Mouse (Mus musculus) T-helper 17 cell (primary cell): ENCODE measurements around the gene Glo1.

ENCODE experiments used
- in situ Hi-C, 2 experiments: fragments of 300-600 bp; cut with MboI, MseI; formaldehyde crosslinking; loops; 1 replicate in 1 of 2; 2 replicates in 1 of 2; pipeline ENCODE4 v1.15.1; 2025; ENCODE audit warnings: high pct_unique_total_duplicates in 2 of 2

Glo1 gene

DNA sequence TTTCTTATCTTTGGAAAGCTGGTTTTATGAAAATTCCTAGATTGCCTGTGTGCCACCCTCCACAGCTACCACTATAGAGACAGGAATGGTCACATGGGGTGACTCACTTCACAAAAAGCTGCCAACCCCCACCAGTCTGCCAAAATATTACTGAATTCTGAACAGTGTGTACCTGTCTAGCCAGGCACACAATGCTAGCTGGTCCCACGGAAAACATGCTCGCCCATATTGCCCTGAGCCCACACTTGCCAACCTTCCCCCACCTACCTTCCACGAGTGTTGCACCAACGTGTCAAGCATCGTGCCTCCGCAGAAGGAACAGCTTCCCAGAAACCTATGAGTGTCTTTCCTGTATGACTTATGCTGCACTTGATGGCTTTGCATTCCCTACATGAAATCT, 45.5 kb downstream of the Glo1 start:
- in situ Hi-C loops: no loop called here

DNA sequence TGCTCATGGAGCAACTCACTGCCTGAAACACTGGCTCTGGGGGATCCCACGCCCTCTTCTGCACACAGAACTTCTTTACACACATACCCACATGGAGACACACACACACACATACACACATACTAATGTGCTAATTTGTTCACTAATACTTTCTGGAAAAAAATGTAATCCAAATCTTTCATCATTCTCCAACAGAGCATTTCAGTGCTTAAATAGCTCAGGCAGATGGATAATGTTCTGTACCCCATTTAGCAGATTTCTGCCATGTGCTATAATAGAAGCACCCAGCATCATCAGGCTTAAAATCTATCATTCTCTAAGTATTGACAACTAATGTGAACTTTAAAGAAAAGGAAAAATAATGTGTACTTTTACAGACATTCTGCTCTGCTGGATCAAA, 45.9 kb downstream of the Glo1 start:
- in situ Hi-C loops: no loop called here

DNA sequence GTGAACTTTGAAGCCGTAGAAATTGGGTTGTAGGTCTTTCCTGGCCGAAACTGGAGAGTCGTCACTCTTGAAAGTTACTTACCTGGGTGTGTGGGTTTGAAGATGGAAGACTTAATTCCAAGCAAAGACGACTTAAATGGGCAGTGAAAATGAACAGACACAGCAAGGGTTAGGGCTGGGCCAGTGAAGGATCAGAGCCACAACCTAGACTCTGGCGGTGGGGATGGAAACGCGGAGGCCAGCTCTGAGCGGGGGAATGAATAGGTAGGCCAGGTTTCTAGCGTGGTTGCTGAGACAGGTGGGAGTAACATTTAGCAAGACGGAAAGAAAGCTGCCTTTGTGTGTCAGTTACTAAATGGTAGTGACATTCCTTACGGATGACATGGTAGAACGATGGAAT, 49.7 kb downstream of the Glo1 start:
- in situ Hi-C loops: loop anchor here in 1 of 2 experiments (10.0 kb wide), 1 partner anchor 1838 kb away; no protein-coding TSS in a partner anchor

DNA sequence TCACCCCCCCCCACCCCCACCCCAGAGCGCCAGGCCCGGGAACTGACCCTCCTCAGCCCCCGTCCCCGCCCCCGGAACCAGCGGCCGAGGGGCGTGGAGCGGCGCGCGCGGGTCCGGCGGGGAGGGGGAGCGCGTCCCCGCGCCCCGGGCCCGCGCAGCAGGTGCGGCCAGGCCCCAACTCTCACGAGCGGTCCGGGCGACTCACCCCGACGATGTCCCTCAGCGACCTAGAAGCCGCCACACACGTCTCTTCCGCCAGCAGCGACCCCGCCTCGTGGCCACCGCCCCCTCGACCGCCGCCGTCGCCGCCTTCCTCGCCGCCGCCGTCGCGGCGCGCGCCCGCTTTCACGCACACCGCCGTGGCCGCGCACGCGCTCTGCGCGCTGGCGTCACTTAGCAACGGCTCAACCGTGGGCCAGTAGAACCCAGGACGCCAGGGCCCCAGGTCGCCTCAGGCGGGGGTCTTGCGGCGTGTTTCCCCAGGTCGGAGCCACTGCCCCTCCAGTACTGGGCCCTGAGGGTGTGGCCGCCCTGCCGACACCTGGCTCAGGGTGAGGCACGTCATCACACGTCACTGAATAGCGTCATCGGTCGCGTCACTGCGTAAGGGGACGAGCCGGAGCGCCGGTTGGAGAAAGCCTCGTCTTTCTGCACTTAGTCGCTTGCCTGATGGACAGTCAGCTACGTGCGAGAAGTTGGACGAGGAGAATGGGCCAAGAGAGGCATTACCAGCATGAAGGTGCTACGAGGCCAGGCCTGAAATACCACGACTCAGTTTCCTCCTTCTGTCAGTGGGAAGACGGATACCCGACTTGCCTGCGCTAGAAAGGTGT, 50.5 kb downstream of the Glo1 start, which contains the start of gene Btbd9:
Gene Btbd9 (minus strand): TSS at position 548 of the 833 bp plus-strand sequence.
- in situ Hi-C loops: loop anchor here in 1 of 2 experiments (10.0 kb wide), 1 partner anchor 1839 kb away; no protein-coding TSS in a partner anchor

DNA sequence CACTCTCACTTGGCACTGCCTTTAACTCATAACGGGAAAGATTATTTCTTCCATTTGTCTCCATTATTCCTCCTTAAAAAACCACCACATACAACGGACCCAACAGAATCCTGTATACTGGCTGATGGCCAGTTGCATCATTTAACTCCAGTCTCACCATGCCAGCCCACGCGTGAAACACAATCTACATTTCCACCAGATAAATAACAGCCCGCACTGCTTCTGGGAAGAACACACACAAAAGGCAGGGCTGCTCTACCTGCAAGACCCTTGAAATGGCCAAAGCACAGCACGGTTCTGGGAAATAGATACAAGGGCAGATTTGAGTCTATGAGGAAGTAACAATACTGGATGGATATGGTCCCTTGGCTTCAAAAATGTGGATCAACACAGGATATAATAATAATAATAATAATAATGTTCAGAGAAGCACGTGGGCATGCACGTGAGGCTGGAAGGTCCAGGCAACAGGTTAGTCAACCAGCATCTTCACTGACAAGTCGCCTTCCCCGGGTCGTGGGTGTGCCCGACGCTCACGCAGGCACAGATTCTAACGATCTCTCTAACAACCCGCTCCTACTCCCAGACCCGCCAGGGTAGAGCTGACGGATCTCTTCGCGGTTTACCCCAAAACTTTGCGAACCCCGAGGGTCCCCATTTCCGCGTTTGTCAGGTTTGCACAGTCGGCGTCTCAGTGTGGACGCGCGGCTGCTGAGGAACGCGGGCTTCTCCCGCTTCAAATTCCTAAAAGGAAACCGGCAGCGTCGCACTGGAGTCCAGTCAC, 51.4 kb downstream of the Glo1 start:
- in situ Hi-C loops: loop anchor here in 1 of 2 experiments (10.0 kb wide), 1 partner anchor 1839 kb away; no protein-coding TSS in a partner anchor

DNA sequence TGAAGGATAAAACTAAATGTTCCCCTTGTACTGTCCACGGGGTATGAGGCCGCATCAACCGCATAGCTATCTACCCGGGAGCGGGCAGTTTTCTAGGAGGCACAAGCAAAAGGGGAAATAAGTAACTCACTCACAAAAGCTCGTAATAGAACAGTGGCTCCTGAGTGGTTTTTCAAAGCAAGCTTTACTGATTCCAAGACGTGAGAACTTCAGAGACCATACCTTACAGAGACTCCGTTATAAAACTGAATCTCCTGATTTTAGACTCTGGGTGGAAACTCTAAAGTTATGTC, 51.9 kb downstream of the Glo1 start:
- in situ Hi-C loops: loop anchor here in 1 of 2 experiments (10.0 kb wide), 1 partner anchor 1840 kb away; no protein-coding TSS in a partner anchor

DNA sequence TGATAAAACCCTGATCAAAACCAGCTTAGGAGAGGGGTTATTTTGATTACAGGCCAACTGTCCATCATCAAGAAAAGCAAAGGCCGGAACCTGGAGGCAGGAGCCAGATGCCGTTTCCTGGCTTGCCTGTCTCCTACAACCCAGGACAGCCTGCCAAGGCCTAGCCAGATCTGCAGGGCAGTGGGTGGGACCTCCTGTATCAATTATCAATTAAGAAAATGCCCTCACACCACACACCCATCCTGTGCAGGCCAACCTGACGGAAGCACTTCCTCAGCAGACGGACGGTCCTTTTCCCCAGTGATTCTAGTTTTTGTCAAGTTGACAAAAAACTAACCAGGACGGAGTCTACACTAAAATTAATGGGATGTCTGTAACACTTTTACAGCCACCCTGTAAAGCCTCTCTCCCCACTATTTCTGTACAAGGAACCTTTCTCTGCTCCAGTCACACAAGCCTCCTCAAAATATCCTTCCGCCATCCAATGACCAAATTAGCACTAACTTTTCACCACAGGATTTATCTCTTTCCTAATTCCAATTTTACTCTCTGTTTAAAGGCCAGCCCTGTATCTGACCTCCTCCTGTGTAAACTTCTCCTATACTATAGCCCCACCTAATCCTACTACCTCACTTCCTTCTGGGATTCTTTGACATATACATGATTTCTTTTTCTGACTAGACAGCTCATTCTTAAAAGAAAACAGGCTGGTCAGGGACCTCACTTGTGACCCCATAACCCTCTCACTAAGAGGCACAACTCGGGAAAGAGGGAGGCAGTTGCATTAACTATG, 52.5 kb downstream of the Glo1 start:
- in situ Hi-C loops: loop anchor here in 1 of 2 experiments (10.0 kb wide), 1 partner anchor 1841 kb away; no protein-coding TSS in a partner anchor

DNA sequence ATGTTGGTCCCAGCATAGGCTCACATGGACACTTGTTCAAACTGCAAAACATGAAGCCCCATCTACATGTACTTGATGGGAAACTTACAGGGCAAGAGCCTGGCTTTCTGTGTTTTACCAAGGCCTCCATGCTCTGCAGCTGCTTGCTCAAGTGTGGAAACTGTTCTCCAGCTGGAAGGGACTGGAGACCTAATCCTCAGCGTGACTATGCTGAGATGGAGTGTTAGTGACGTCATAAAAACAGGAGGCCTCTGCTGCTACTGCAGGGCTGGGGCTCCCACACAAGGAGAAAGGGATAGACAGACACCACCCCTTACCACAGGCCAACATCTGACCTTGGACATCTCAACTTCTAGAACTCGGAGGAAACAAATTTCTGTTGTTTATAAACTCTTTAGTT, 55.7 kb downstream of the Glo1 start:
- in situ Hi-C loops: loop anchor here in 1 of 2 experiments (10.0 kb wide), 1 partner anchor 1844 kb away; no protein-coding TSS in a partner anchor

DNA sequence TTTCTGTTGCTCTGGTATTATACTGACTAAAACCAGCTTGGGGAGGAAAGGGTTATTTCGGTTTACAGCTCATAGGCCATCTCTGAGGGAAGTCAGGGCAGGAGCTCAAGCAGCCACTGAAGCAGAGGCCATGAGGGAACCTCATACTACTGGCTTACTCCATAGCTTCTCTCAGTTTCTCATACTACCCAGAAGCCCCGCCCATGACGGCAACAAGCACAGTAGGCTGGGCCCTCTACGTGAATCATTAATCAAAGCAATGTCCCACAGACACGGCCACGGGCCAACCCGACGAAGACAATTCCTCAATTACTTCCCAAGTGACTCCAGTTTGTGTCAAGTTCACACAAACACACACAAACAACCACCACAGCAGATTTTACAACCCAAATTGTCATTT, 56.5 kb downstream of the Glo1 start:
- in situ Hi-C loops: loop anchor here in 1 of 2 experiments (10.0 kb wide), 1 partner anchor 1845 kb away; no protein-coding TSS in a partner anchor

DNA sequence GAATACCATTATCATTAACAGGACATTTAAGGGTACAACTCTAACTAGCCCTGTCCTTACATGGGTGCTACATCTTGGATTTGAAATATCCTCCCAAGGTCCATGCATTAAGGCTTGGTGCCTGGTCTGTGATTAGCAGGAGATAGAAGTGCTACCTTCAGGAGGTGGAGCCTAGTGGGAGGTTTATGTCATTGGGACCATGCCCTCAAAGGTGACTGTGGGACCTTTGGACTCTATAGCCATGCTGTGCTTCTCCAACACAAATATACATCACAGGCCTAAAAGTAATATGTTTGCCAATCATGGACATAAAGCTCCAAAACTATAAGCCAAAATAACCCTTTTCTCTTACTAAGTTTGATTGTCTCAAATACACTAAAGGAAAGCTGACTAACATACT, 58.2 kb downstream of the Glo1 start:
- in situ Hi-C loops: no loop called here

DNA sequence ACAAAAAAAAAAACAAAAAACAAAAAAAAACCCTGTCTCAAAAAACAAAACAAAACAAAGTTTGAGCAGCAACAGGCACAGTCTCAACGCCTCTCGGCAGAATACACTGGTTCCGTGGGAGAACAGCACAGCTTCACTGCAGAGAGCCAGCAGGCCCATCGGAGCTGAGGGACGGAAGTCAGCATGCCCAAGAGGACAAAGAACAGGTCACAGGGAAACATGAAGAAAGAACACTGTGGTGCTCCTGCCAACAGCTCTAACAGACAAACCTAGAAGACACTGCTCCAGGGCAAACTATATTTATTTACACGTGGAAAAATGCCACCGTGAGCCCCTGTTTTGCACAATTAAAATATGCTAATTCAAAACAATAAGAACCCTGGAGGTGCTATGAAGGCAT, 61.7 kb downstream of the Glo1 start:
- in situ Hi-C loops: no loop called here

DNA sequence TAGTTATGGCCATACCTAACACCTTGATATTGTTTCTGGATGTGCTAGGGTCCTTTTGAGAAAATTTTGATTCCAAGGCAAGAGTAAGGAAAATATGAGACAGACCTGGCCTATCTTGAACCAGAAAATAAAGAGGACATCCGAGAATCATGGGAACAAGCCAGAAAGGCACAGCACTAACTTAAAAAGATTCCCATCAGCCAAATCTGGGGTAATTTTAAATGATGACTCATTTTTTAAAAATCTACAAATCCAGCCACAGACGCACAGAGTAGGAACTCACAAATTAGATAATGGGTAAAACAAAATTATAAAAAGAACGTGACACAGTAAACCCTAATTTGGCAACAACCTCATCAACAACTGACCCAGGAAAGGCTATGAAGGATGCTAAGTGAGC, 62.3 kb downstream of the Glo1 start:
- in situ Hi-C loops: no loop called here

DNA sequence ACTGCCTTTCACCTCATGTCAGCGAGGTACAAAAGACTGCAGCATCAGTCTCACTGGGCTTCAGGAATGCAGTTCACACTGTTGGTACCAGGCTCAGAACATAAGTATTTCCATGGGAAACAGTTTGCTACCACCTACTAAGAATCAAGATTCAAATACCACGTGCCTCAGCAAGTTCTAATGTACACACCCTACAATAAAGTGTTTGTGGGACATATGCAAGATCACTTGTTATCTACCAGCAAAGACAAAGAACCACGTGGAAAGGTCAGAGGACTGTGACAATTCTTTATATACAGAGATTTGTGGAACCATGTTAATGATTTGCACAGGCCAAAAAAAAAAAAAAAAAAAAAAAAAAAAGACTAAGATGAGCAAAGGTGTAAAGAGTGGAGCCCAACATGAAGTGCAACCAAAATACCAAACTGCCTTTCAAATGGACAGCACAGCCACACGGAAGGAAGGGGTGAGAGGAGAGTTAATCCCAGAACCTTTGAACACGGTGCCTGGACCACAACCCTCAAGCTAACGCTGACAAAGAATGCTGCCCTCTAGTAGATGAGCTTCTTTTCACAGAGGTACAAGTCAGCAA, 63.1 kb downstream of the Glo1 start:
- in situ Hi-C loops: no loop called here

DNA sequence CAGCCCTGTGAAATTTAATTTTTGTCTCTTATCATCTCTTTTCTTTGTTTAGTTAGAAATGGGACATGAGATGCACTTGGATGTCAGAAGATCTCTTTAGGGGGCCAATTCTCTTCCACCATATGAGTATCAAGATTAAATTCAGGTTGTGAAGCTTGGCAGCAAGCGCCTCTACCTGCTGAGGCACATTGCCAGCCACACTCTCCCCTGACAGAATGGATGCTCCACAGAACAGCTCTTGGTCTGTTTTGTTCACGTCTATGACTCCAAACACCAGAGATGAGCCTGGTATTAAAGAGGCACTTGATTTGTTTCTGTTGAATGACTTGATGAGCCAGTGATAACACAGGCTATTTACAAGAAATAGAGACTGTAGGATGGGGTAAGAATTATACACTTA, 63.9 kb downstream of the Glo1 start:
- in situ Hi-C loops: no loop called here

DNA sequence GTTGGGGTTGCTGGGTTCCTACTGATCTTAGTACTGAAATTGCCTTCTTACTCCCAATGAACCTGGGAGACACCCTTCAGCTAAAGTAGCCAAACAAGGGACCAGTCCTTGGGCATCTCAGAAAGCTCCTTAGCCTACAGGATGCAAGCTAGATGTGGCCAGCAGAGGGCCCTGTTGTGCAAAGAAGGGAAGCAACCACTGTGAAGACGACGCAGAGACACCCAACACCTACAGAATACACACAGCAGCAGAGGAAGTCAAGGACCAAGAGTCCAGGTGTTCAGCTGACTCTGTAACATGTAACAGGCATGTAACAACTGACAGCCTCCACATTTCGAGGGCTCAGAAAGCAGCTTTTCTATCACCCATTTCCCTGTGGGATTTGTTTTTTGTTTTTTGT, 67.1 kb downstream of the Glo1 start:
- in situ Hi-C loops: no loop called here

DNA sequence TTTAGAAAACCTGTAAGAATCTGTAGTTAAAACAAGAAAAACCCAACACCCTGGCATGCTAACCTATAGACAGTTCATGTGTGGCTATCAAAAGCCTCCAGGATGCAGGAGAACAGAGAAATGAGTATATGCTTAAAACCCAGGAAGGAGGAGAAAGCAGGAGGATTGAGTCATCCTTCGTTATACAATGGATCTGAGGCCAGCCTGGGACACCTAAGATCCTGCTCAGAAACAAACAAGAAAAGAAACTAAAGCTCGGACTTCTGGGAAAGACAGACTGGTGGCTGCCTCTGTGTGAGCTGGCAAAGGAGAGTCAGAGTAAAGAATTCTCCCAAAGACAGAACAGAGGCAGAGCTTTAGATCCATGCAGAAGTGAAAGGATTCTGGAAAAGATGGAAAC, 68.0 kb downstream of the Glo1 start:
- in situ Hi-C loops: no loop called here

DNA sequence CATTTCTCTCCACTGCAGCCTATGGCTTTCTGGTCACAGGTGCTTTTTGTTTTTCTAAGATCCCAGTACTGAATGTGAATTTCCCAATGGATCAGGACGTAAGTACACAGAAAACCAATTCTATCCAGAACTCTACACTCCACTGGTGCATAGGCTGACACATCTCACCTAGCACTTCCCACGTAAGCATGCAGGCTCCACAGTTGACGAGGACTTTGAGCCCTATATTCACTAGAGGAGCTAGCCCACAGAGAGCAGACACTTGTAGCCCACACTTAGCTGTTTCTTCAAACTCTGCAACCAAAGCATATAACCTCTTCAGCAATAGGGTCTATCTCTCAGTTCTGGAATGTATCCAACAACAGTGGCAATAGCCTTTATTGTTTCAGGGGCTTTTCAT, 70.2 kb downstream of the Glo1 start:
- in situ Hi-C loops: no loop called here

DNA sequence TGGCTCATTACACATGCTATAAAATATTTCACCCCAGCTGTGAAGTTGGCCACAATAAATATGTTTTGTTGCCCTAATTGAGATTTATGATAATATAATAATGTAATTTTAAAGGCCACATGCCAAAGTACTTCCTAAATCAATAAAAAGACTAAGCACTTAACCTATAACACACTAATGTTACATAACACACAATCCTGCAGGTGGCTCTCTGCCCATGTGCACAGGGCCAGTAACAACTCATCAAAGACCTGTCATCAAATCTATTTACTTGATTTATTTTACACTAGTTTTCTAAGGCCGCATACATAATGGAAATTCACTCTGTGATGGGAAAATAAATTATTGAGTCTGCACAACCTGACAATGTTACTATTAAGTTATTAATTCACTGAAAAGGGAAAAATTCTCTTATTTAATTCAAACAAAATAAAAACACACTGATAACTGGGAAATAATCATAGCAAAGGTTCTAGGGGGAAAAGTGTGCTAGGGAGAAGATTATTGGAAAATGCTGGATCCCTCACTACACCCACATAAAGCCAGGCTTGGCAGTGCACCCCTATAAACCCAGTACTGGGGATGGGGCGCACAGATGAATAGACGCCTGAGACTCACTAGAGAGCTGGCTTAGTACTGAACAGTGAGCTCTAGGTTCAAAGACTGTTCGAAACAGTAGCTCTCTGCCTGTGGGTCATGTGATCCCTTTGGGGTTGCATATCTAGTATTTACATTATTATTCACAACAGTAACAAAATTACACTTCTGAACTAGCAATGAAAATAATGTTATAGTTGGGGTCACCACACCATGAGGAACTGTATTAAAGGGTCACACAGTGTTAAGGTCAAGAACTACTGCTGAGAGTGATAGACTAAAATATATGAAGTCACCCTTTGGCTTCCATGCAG, 73.4 kb downstream of the Glo1 start:
- in situ Hi-C loops: no loop called here

DNA sequence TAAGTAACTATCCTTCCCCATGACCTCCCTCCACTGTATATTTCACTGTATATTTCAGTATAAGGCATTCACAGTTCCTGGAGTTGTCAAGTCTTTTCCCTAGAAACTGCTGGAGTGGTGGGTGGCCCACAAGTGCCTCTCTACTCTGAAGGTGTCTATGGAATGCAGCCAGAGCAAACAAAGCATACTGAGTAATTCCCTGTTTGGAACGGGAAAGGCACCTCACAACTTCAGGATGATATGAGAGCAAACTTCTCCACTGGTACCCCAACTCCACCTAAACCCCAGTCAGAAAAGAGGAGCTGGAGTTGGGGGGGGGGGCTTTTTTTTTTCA, 75.9 kb downstream of the Glo1 start:
- in situ Hi-C loops: no loop called here
